ENCODE assay signal across 12 mouse cellular contexts in genomic region chr12:101831221-101831620, GRCm38 (mm10). TPM values are rescaled to one million over a fixed set of nuclear protein-coding genes. Genes with fewer than 3 reads are reported as not detected.
A peak's percentile ranks its signal among the peaks of the same experiment; 100 is the strongest.
DNase-seq lines count a peak whose midpoint lies in the region; ATAC-seq lines count a peak whose summit lies in the region.
"Had no signal": no experiment of that assay in that cellular context is flagged by ENCODE, and none has a peak within 500 bp of the region (broad histone marks: within the 10 kb centered on the region; RNA-seq: fewer than 3 reads in every experiment).

No protein-coding gene starts in this region.

- 0 out of 2 replicates have a peak, but pooled peaks have one; percentile 43 for ATAC-seq in forebrain, embryonic 15.5 days (replicated peaks)
- ATAC-seq in hindbrain, embryonic 15.5 days (ENCODE audit: low FRiP score, low read depth): 0 out of 2 replicates have a peak, but pooled peaks have one; percentile 48
- ATAC-seq in hindbrain, embryonic 14.5 days (ENCODE audit: low FRiP score): no peak
- ATAC-seq in lung, embryonic 15.5 days (ENCODE audit: borderline replicate concordance, extremely low read depth, low FRiP score, low TSS enrichment): peak; percentile 31; the same call in 1 of the 2 replicates

- 77% methylated on average over 4 of the region's 4 CpGs for WGBS in forebrain, embryonic 15.5 days
- 77% methylated on average over 4 of the region's 4 CpGs for WGBS in forebrain, embryonic 10.5 days
- WGBS in hindbrain, embryonic 15.5 days: 82% methylated on average over 4 of the region's 4 CpGs
- 82% methylated on average over 4 of the region's 4 CpGs for WGBS in hindbrain, embryonic 14.5 days
- 49% methylated on average over 4 of the region's 4 CpGs for WGBS in lung, embryonic 15.5 days

- H3K9me3 ChIP-seq in forebrain, embryonic 15.5 days: no peaks in the 10 kb centered on the region
- no peaks in the 10 kb centered on the region for H3K9me3 ChIP-seq in forebrain, embryonic 10.5 days
- H3K9me3 ChIP-seq in hindbrain, embryonic 15.5 days: no peaks in the 10 kb centered on the region
- no peaks in the 10 kb centered on the region for H3K9me3 ChIP-seq in hindbrain, embryonic 14.5 days (ENCODE audit: control insufficient read depth, low read length)
- H3K9me3 ChIP-seq in lung, embryonic 15.5 days: no peaks in the 10 kb centered on the region
- H3K9me3 ChIP-seq: limb, embryonic 15.5 days had no signal

- no peaks in the 10 kb centered on the region for H3K4me1 ChIP-seq in forebrain, embryonic 15.5 days
- H3K4me1 ChIP-seq in forebrain, embryonic 10.5 days: no peaks in the 10 kb centered on the region; the same call in 1 of the 2 replicates
- no peaks in the 10 kb centered on the region for H3K4me1 ChIP-seq in hindbrain, embryonic 15.5 days (replicated peaks)
- no peaks in the 10 kb centered on the region for H3K4me1 ChIP-seq in hindbrain, embryonic 14.5 days (replicated peaks; ENCODE audit: control insufficient read depth, insufficient read depth, low read length)
- peaks cover 26% of the 10 kb centered on the region for H3K4me1 ChIP-seq in lung, embryonic 15.5 days

- no peak overlapping the region for H3K27ac ChIP-seq in forebrain, embryonic 15.5 days (replicated peaks)
- no peak overlapping the region for H3K27ac ChIP-seq in forebrain, embryonic 10.5 days
- H3K27ac ChIP-seq in hindbrain, embryonic 15.5 days (replicated peaks): no peak overlapping the region
- H3K27ac ChIP-seq in hindbrain, embryonic 14.5 days: no peak overlapping the region
- peak overlapping the region; percentile 29 for H3K27ac ChIP-seq in lung, embryonic 15.5 days
- H3K27ac ChIP-seq: limb, embryonic 15.5 days had no signal

- no peak overlapping the region for H3K4me3 ChIP-seq in forebrain, embryonic 15.5 days
- H3K4me3 ChIP-seq in forebrain, embryonic 10.5 days: no peak overlapping the region
- H3K4me3 ChIP-seq in hindbrain, embryonic 15.5 days: no peak overlapping the region
- no peak overlapping the region for H3K4me3 ChIP-seq in hindbrain, embryonic 14.5 days (replicated peaks; ENCODE audit: low read length)
- no peak overlapping the region for H3K4me3 ChIP-seq in lung, embryonic 15.5 days
- H3K4me3 ChIP-seq: limb, embryonic 15.5 days had no signal

- H3K27me3 ChIP-seq in forebrain, embryonic 15.5 days: no peaks in the 10 kb centered on the region
- H3K27me3 ChIP-seq in forebrain, embryonic 10.5 days (ENCODE audit: poor library complexity, severe bottlenecking): no peaks in the 10 kb centered on the region
- no peaks in the 10 kb centered on the region for H3K27me3 ChIP-seq in hindbrain, embryonic 15.5 days
- no peaks in the 10 kb centered on the region for H3K27me3 ChIP-seq in hindbrain, embryonic 14.5 days (ENCODE audit: control insufficient read depth, insufficient read depth, low read length)
- H3K27me3 ChIP-seq in lung, embryonic 15.5 days: no peaks in the 10 kb centered on the region
- H3K27me3 ChIP-seq: limb, embryonic 15.5 days had no signal

- no peak overlapping the region for H3K9ac ChIP-seq in forebrain, embryonic 15.5 days (replicated peaks)
- no peak overlapping the region for H3K9ac ChIP-seq in hindbrain, embryonic 15.5 days
- H3K9ac ChIP-seq in hindbrain, embryonic 14.5 days: no peak overlapping the region
- H3K9ac ChIP-seq in lung, embryonic 15.5 days: no peak overlapping the region
- H3K9ac ChIP-seq: limb, embryonic 15.5 days had no signal

- no peak for DNase-seq in forebrain, embryonic 10.5 days (ENCODE audit: extremely low spot score, low spot score)
- no peak for DNase-seq in hindbrain, embryonic 14.5 days (ENCODE audit: low spot score)
- DNase-seq in lung, postnatal 4 days: no peak
- DNase-seq in ZHBTc4 (ENCODE audit: low read depth, low spot score): peak; percentile 75
- DNase-seq in thymus, postnatal 36 days: no peak
- DNase-seq: cerebellum, adult 9-10 months; layer of hippocampus, postnatal 36 days; thymus, postnatal 25 days had no signal

- peaks cover 9% of the 10 kb centered on the region for H3K36me3 ChIP-seq in forebrain, embryonic 15.5 days
- H3K36me3 ChIP-seq in forebrain, embryonic 10.5 days (replicated peaks): peaks cover 20% of the 10 kb centered on the region
- no peaks in the 10 kb centered on the region for H3K36me3 ChIP-seq in hindbrain, embryonic 15.5 days
- H3K36me3 ChIP-seq in hindbrain, embryonic 14.5 days (replicated peaks; ENCODE audit: control insufficient read depth, insufficient read depth): peaks cover 13% of the 10 kb centered on the region; the same call in 1 of the 2 replicates
- H3K36me3 ChIP-seq in lung, embryonic 15.5 days: peaks cover 13% of the 10 kb centered on the region

- H3K4me2 ChIP-seq in forebrain, embryonic 15.5 days (replicated peaks): no peak overlapping the region
- no peak overlapping the region for H3K4me2 ChIP-seq in hindbrain, embryonic 15.5 days
- H3K4me2 ChIP-seq in hindbrain, embryonic 14.5 days (replicated peaks): no peak overlapping the region
- no peak overlapping the region for H3K4me2 ChIP-seq in lung, embryonic 15.5 days
- H3K4me2 ChIP-seq: limb, embryonic 15.5 days had no signal

RNA-seq across cellular contexts. Expression of gene Fbln5, which starts 12.4 kb away (rescaled TPM):
- 5.9 and 6.4 TPM in 2 replicates for polyA plus RNA-seq in forebrain, embryonic 15.5 days (2015; fragmentation: Nextera tagmentation; extraction: Ambion mirVana)
- polyA plus RNA-seq in forebrain, embryonic 10.5 days (2016; fragmentation: Nextera tagmentation; extraction: Ambion mirVana): 9.9 and 10.4 TPM in 2 replicates
- 15.0 and 17.4 TPM in 2 replicates for polyA plus RNA-seq in hindbrain, embryonic 15.5 days (2015; fragmentation: Nextera tagmentation; extraction: Ambion mirVana)
- 15.1 and 15.7 TPM in 2 replicates for polyA plus RNA-seq in hindbrain, embryonic 14.5 days (2014; fragmentation: Nextera tagmentation; extraction: Ambion mirVana)
- polyA plus RNA-seq in lung, embryonic 15.5 days (2015; fragmentation: Nextera tagmentation; extraction: Ambion mirVana): 142 and 153 TPM in 2 replicates
